In the genomic region with DNA sequence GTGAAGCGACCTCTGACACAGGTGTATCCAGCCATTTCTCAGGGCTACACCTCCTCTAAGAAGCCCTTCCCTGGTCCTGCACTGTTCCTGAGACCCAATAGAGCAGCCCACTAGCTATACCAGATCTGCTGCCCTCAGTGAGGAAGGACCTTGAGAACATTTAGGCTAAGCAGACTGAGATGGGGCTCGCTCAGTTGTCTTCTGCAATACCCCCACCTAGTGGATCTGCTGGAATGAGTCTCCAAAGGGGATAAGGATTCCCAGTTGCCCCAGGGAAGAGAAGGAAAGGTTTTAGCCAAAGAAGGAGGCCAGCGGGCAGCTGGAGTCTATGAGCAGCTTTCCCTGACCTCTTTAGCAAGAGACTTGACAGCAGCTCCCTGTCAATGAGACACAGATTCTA, we compare ENCODE assay signal across 10 mouse cellular contexts. TPM values are rescaled to one million over a fixed set of nuclear protein-coding genes. Genes with fewer than 3 reads are reported as not detected.
DNase-seq lines count a peak whose midpoint lies in the region; ATAC-seq and TF ChIP-seq lines count a peak whose summit lies in the region.
"Had no signal": no experiment of that assay in that cellular context is flagged by ENCODE, and none has a peak within 500 bp of the region (broad histone marks: within the 10 kb centered on the region; RNA-seq: fewer than 3 reads in every experiment).

No protein-coding gene starts in this region.

- H3K27me3 ChIP-seq in kidney, postnatal 0 days (ENCODE audit: insufficient read depth, low read length): no peaks in the 10 kb centered on the region

- ATAC-seq in kidney, postnatal 0 days (replicated peaks; ENCODE audit: low FRiP score, low read depth): no peak

- no peaks in the 10 kb centered on the region for H3K9me3 ChIP-seq in kidney, postnatal 0 days (replicated peaks; ENCODE audit: low read length)

- no peak overlapping the region for H3K4me3 ChIP-seq in kidney, postnatal 0 days (replicated peaks; ENCODE audit: low read depth, low read length)
- H3K4me3 ChIP-seq: erythroblast, embryonic 14.5 days had no signal

- peak; percentile 72 for TF ChIP-seq CTCF in kidney, postnatal 0 days (IDR thresholded peaks at IDR 0.05; ENCODE audit: low read depth)

- H3K36me3 ChIP-seq in kidney, postnatal 0 days (ENCODE audit: insufficient read depth, low read length): no peaks in the 10 kb centered on the region

- H3K4me1 ChIP-seq in kidney, postnatal 0 days (replicated peaks; ENCODE audit: insufficient read depth, low read length): no peaks in the 10 kb centered on the region

- H3K9ac ChIP-seq in kidney, postnatal 0 days (ENCODE audit: low read depth, low read length): no peak overlapping the region

- peak; percentile 60 to 64 for DNase-seq in cerebellum, postnatal 14 days
- no peak for DNase-seq in cerebellum, adult 11 months
- peak; percentile 13 for DNase-seq in ovary, adult 18-20 months (ENCODE audit: low spot score)
- DNase-seq in ovary, postnatal 10 days (ENCODE audit: low spot score): no peak
- DNase-seq in kidney, postnatal 0 days (ENCODE audit: low spot score): peak; percentile 74
- peak; percentile 30 for DNase-seq in mesoderm, embryonic 11.5 days (ENCODE audit: low read depth, low spot score)
- DNase-seq in adrenal gland, postnatal 25 days: no peak
- DNase-seq in thymus, postnatal 10 days (ENCODE audit: low spot score in 2 of 2): no peak

- H3K27ac ChIP-seq in kidney, postnatal 0 days: no peak overlapping the region
- H3K27ac ChIP-seq: macrophage had no signal

- H3K4me2 ChIP-seq in kidney, postnatal 0 days (ENCODE audit: low read length): no peak overlapping the region

- 61% methylated on average over 3 of the region's 3 CpGs for WGBS in kidney, postnatal 0 days

RNA-seq across cellular contexts. Expression of gene Lgi2, which starts 42.1 kb away (rescaled TPM):
- 3.8 and 4.2 TPM in 2 replicates for polyA plus RNA-seq in kidney, postnatal 0 days (2015; fragmentation: Nextera tagmentation; extraction: Ambion mirVana)
- total RNA-seq in adrenal gland, postnatal 25 days (2021): 0.46 and 0.52 TPM in 2 replicates
- polyA plus RNA-seq: erythroblast, embryonic 14.5 days; macrophage had no signal

RNA-seq across cellular contexts. Expression of gene Ccdc149, which starts 52.9 kb away (rescaled TPM):
- 3.5 and 3.6 TPM in 2 replicates for polyA plus RNA-seq in kidney, postnatal 0 days (2015; fragmentation: Nextera tagmentation; extraction: Ambion mirVana)
- 4.9 and 6.4 TPM in 2 replicates for total RNA-seq in adrenal gland, postnatal 25 days (2021)
- polyA plus RNA-seq: erythroblast, embryonic 14.5 days; macrophage had no signal

Comparison
In these comparisons a context has a peak if more than half of its experiments do, and no peak if none do; other contexts are left out.
1. DNase-seq: peak in cerebellum, postnatal 14 days (2 of 2), ovary, adult 18-20 months (single experiment), kidney, postnatal 0 days (single experiment) and mesoderm, embryonic 11.5 days (single experiment); none in cerebellum, adult 11 months (single experiment), ovary, postnatal 10 days (single experiment), adrenal gland, postnatal 25 days (single experiment) and thymus, postnatal 10 days (0 of 2).